In the genomic region with DNA sequence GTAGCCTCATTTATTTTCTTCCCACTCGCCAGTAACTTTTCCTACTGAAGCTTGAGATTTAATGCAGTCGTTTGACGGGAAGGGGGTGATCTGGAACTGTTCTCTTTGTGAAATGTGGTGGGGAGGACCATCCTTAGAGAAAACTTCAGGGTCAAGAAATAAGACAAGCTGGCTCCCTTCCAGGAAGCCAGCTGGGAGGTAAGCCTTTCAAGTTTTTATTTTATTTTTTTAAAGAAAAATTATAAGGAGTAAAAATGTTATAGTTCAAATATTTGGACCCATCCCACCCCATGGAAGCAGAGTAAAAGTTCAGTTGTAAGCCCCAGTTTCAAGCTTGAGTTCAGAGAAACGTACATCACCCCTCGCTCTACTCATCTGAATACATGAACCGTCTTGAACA, we compare ENCODE assay signal across 16 mouse cellular contexts.
"Had no signal": no experiment of that assay in that cellular context is flagged by ENCODE, and none has a peak within 500 bp of the region (broad histone marks: within the 10 kb centered on the region; RNA-seq: fewer than 3 reads in every experiment).

No protein-coding gene starts in this region.

- ATAC-seq: liver, postnatal 0 days; lung, postnatal 0 days; midbrain, embryonic 15.5 days had no signal

- H3K4me2 ChIP-seq: liver, embryonic 15.5 days; lung, embryonic 15.5 days; midbrain, embryonic 11.5 days; midbrain, embryonic 13.5 days; midbrain, embryonic 15.5 days; neural tube, embryonic 12.5 days had no signal

- H3K4me1 ChIP-seq: liver, embryonic 15.5 days; midbrain, embryonic 13.5 days; midbrain, embryonic 15.5 days; neural tube, embryonic 12.5 days had no signal

- H3K9ac ChIP-seq: liver, embryonic 15.5 days; liver, postnatal 0 days; lung, embryonic 15.5 days; midbrain, embryonic 13.5 days; midbrain, embryonic 15.5 days; neural tube, embryonic 12.5 days had no signal

- H3K9me3 ChIP-seq: liver, embryonic 15.5 days; lung, embryonic 15.5 days; midbrain, embryonic 15.5 days; neural tube, embryonic 12.5 days had no signal

- DNase-seq: liver, postnatal 0 days; lung, postnatal 14 days; lung, postnatal 36 days; right cerebral cortex, postnatal 14 days; thymus, adult 2 months; thymus, postnatal 25 days; thymus, postnatal 4 days had no signal

- H3K4me3 ChIP-seq: liver, embryonic 15.5 days; lung, embryonic 15.5 days; megakaryocyte, embryonic 14.5 days; midbrain, embryonic 13.5 days; midbrain, embryonic 15.5 days; neural tube, embryonic 12.5 days had no signal

- H3K27ac ChIP-seq: liver, embryonic 15.5 days; lung, embryonic 15.5 days; macrophage; midbrain, embryonic 13.5 days; midbrain, embryonic 15.5 days; neural tube, embryonic 12.5 days had no signal

- H3K27me3 ChIP-seq: liver, embryonic 15.5 days; lung, embryonic 15.5 days; midbrain, embryonic 13.5 days; midbrain, embryonic 15.5 days; neural tube, embryonic 12.5 days had no signal
